Mouse (Mus musculus): Measurements from ENCODE around the gene Stk32c.

DNA sequence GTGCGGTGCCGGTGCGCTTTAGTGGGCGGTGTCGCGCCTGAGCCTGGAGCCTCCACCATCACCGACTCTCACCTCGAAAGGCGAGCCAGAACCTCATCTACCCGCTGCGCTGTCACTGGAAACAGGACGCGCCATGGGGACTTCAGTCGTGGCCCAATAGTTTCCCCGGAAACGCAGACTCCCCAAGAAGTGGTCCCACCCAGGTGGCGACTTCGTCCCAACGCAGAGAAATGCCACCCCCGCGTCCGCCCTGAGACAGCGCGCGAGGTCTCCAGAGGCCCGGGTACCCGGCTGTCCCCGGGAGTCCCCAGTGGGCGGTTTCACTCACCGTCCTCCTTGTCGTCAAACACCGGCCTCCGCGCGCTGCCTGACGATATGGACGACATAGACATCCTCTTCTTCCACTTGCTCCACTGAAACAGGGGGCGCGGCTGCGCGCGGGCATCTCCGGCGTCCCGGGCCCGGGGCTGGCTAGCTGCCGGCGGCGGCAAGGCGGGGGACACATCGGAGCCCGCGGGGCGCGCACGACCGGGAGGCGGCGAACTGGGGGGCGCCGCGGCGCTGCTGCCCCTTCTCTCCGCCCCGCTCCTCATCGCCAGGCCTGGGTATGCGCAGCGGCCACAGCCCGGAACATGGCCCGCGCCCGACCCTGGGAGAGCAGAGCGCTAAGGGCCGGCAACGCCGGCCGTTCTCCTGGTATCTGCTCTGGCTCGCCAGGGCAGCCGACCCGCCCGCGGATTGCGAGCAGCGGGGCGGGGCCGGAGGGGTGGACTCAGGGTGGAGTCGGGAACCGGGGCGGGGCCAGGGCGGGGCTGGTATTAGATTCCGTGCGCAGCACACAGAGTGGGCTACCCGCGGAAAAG, 25.1 kb downstream of the Stk32c start:
- TF ChIP-seq POLR2A (IDR thresholded peaks at IDR 0.05; ENCODE audit: borderline replicate concordance, insufficient read depth, low read length) (no peak), CTCF (IDR thresholded peaks at IDR 0.05; ENCODE audit: borderline replicate concordance, insufficient read depth, low read depth, low read length) (no peak)
